Mouse (Mus musculus): ENCODE data around the gene Smoc2. TPM values are rescaled to one million over a fixed set of nuclear protein-coding genes. Genes with fewer than 3 reads are reported as not detected.

Smoc2 gene
- polyA plus RNA-seq, 2 experiments from 2014 or later, result not detected

GRCm38 (mm10) chr17:14349086-14349814, 69.9 kb downstream of the Smoc2 start:
- no peak for ATAC-seq

GRCm38 (mm10) chr17:14353219-14354079, 74.1 kb downstream of the Smoc2 start:
- no peak for ATAC-seq

- no peak for ATAC-seq
These were observed 82.2 kb downstream of the Smoc2 start for GRCm38 (mm10) chr17:14361511-14361910.

DNA sequence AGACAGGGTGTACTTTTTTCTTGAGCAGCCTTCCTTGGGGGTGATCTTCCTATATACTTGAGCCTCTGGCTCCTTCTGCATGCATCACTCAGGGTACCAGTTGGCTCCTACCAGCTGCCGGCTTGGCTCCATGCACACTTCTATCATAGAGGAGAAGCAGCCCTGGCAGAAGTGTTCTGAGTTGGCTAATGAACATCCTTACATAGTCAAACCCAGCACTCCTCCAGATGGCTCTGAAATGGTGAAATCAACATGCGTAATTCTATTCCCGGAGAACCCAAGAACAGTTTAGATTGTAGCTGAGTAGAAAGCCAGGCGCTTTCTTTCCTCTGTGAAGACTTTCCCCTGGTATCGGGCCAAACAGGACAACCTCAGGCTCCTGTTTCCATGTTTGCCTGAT, 91.2 kb downstream of the Smoc2 start:
- no peak for ATAC-seq

DNA sequence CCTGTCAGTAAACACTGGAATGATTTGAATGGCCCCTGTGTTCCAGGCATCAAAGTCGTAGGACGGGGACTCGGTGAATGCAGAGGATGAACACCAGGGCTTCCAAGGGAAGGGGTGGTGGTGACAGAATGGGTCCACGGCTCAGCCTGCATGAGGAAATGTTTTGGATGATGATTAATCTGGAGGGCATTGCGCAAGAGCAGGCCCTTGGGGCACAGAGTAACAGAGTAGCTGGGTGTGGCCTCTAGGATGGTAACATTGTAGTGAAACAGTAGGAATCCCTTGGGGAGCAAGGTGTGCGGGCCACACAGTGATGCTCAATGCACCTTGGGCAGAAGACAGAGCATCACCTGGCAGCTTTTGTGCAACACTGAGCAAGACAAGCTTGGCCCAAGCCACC, 92.3 kb downstream of the Smoc2 start:
- ATAC-seq, result no peak

DNA sequence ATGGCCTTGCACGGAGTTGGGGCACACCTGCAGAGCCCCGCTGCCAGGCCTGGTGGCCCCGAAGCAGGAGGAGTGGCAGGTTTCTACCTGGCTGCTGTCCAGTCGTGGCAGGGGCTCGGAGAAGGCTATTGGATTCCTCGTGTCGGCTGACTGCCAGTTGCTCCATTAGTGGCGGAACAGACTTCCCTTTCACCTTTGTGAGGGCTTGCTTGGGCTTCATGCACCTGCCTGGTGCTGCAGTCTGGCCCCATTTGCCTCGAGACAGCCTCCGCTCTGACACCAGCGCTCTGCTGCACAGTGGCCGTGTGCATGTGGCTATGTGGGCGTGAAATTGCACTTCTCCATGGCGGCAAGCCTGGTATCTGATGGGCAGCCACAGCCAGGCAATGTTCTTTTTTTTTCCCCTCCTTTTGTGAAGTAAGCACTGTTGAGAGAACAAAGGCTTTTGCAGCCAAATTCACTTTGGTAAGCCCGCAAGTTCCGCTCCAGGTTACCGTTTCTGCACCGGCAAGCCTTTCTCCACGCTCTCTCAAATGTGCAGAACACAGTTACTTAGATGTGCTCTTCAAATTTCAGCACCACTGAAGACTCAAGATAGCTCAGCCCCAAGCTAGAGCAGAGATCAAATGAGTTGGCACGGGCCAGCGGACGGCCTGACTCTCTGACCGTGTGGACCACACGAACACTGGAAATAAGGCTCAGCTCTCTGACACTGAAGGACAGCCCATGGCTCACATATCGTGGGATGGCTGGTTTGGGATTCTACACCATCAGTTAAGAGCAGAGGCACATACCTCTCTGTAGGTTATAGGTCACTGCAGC, 93.2 kb downstream of the Smoc2 start:
- no peak for ATAC-seq

GRCm38 (mm10) chr17:14378692-14379446, 99.6 kb downstream of the Smoc2 start:
- ATAC-seq, result no peak

- no peak for ATAC-seq
These were observed 100.2 kb downstream of the Smoc2 start for GRCm38 (mm10) chr17:14379518-14379917.

GRCm38 (mm10) chr17:14379966-14380365, 100.7 kb downstream of the Smoc2 start:
- ATAC-seq, result no peak

DNA sequence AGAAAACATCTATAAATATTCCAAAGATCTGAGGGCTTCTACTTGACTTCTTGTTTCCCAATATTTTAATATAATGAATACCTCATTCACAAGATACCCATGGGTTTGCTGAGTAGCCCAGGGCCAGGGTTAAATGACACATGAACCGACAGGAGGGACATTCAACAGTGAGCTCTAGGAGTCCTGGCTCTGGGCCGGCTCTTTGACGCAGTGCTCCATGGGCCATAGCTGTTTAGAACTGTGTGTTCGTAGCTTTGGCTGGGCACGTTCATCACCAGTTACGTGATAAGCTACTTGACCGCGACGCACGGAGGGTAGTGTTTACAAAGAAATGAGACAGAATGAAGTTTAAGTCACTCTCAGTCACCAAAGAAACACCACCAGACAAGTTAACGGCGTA, 101.2 kb downstream of the Smoc2 start:
- no peak for ATAC-seq

DNA sequence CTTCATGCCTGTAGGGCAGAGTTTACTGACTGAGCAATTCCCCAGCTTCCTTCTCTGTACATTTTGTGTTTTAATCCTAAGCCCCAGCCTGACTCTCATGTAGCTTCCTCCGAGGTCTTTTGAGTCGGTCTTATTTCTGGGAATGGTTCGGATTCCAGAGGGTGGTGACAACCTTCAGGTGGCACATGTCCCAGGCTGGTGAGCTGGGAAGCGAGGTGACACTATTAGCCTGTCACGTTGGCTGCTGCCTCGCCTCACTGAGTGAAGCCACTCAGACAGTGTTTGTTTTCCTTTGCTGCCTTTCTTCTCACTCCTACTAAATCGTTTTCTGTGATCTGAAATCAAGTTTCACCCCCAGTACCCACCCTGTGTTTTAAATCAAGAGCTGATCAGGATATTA, 102.2 kb downstream of the Smoc2 start:
- ATAC-seq, result no peak

DNA sequence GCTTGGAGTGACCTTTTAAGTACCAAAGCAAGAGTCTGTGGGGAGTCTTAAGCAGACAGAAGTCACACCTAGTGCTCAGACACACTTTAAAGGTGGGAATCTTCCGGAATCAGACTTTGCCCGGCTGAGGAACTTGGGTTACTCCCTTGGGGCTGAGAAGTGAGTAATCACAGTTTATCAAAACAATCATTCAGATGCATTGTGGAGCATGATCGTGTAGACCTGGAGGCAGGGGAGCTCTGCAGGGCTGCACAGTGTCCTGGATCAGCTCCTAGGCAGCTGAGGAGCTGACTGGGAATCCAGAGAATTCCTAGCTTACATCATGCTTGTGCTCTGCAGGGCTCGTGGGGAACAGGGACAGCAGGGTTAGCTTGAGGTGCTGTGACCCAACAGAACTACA, 104.7 kb downstream of the Smoc2 start:
- ATAC-seq, result no peak

- no peak for ATAC-seq
These were observed 105.7 kb downstream of the Smoc2 start for GRCm38 (mm10) chr17:14384980-14385379.

DNA sequence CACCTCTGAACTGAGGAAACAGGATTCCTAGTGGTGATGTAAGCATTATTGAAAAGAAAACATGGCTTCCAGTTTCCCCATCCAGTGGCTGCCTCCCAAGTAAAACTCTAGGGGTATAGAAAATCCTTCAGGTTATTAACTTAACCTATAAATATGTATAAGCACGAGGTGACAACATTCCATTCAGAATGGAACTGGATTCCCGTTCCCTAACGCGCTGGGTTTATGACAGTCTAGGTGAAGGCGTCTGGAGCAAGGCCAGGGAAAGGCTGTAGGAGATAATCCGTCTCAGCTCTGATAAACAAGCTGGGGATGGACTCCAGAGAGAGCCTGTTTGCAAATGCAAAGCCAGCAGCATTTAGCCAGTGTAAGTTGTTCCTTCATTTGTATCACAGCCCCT, 108.0 kb downstream of the Smoc2 start:
- no peak for ATAC-seq

GRCm38 (mm10) chr17:14392443-14392842, 113.1 kb downstream of the Smoc2 start:
- ATAC-seq, result no peak

DNA sequence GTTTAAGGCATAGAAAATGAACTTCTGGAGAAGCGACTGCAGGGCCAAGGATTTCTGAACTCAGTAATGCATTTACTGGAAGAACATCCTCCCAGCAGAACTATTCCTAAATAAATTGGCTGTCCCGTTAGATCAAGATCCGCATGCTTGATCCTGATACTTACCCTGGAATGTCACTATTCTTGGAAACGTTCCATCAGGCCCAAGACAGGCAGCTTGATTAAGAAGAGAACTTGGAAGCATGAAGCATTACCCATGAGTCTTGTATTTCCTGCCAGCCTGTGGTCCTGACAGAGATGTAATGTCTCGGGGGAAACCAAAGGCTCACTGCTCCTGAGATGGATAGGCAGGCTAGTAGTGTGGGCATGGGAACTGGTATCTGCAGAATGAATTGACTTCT, 115.6 kb downstream of the Smoc2 start:
- ATAC-seq, result no peak

DNA sequence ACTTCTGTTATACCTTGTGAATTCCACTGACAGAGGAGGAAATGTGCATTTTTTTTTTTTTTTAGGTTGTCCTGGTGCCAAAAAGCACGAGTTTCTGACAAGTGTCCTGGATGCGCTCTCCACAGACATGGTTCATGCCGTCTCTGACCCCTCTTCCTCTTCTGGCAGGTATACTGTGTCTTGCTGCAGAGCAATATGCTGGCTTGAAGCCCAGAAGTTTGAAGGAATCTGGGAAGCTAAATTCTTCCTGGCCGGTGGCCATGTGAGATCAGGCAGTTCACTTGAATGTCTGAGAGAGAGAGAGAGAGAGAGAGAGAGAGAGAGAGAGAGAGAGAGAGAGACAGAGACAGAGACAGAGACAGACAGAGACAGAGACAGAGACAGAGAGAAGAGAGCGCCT, 118.2 kb downstream of the Smoc2 start:
- ATAC-seq, result no peak

- no peak for ATAC-seq
These were observed 119.5 kb downstream of the Smoc2 start for GRCm38 (mm10) chr17:14398650-14399424.

DNA sequence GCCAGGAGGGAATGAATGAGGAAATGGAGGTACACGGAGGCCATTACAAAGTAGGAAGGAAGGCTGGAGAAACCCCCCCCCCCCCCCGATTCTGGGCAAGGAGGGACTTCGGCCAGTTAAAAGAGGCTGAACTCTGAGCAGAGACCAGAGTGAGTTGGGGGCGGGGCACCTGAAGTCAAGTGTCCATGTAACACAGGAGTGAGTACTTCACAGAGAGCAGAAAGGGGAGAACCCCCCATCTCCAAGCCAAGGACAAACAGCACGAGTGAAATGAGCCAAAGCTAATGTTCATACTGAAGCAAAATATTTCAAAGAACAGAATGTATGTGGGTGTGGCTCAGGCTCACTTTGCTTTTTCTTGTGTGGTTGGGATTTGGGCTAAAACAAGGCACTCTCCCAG, 121.7 kb downstream of the Smoc2 start:
- no peak for ATAC-seq

DNA sequence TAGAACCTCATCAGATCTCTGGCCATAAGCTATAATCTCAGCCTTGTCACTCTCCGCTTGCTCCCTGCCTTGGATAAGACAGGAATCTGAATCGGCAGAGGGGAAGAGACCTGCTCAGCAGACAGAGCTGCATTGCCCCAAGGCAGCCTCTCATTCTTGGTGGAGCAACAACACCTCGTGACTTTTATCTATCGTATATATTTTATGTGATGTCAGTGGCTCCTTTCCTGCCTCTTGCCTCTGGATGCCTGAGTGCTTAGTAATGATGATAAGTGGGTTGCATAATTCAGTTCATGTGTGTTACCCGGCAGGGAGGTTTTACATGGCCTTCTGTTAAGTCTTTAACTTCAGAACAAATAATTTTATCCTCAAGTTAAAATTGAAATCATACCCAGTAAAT, 128.6 kb downstream of the Smoc2 start:
- ATAC-seq, result no peak

GRCm38 (mm10) chr17:14412460-14412859, 133.2 kb downstream of the Smoc2 start:
- no peak for ATAC-seq

DNA sequence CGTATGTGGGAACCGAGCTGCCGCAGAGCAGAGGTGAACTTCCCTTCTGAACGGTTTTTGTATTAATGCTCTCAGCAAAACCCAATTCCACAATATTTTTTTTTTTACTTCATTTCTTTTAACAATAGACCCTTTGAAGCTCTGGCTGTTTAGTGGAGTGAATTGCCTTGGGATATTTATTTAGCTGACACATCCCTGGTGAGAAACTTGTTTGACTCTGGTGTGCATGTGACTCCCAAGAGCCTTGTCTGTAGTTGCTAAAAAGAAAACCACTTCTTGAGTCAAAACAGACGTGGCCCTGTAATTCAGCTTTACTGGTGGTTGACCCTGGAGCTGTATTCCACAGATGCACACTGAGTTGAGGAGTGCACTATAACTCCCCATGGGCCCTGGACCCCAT, 135.2 kb downstream of the Smoc2 start:
- ATAC-seq, result no peak

Measured in CD4-positive, CD25-positive, alpha-beta regulatory T cell, adult 4 months (primary cell).